Mouse (Mus musculus) CH12F3 (cell line): ENCODE measurements around the gene Tsks.

Experiments
- in situ Hi-C: fragments of 300-500 bp; cut with MboI; formaldehyde crosslinking; loops from 2 replicates; pipeline ENCODE4 v1.14.3; 2020; ENCODE audit warnings: low sequenced_read_pairs

Gene Tsks

GRCm38 (mm10) chr7:44949922-44950321 lies 6.9 kb downstream of the Tsks start:
- in situ Hi-C loops = no loop called here

- in situ Hi-C loops = no loop called here
Observed at GRCm38 (mm10) chr7:44951960-44952359, 9.0 kb downstream of the Tsks start.

GRCm38 (mm10) chr7:44952611-44953306 lies 9.8 kb downstream of the Tsks start:
- in situ Hi-C loops = no loop called here

- in situ Hi-C loops = no loop called here
Observed at GRCm38 (mm10) chr7:44953561-44953960, 10.6 kb downstream of the Tsks start.

GRCm38 (mm10) chr7:44954091-44954885 lies 11.3 kb downstream of the Tsks start:
- in situ Hi-C loops = no loop called here

- in situ Hi-C loops = no loop called here
Observed at GRCm38 (mm10) chr7:44955628-44956027, 12.6 kb downstream of the Tsks start.

GRCm38 (mm10) chr7:44956266-44956665 lies 13.3 kb downstream of the Tsks start:
- in situ Hi-C loops = no loop called here

- in situ Hi-C loops = no loop called here
Observed at GRCm38 (mm10) chr7:44957183-44957835, 14.3 kb downstream of the Tsks start.

- in situ Hi-C loops = no loop called here
Observed at GRCm38 (mm10) chr7:44958208-44958607, 15.2 kb downstream of the Tsks start.

GRCm38 (mm10) chr7:44959281-44959680 lies 16.3 kb downstream of the Tsks start:
- in situ Hi-C loops = no loop called here

GRCm38 (mm10) chr7:44959874-44960511 lies 17.0 kb downstream of the Tsks start:
- in situ Hi-C loops = no loop called here

GRCm38 (mm10) chr7:44960512-44960910 lies 17.5 kb downstream of the Tsks start:
- in situ Hi-C loops = no loop called here

- in situ Hi-C loops = no loop called here
Observed at GRCm38 (mm10) chr7:44962337-44962736, 19.3 kb downstream of the Tsks start.

GRCm38 (mm10) chr7:44962831-44963230 lies 19.8 kb downstream of the Tsks start:
- in situ Hi-C loops = no loop called here

GRCm38 (mm10) chr7:44964990-44965389 lies 22.0 kb downstream of the Tsks start:
- in situ Hi-C loops = no loop called here

GRCm38 (mm10) chr7:44965975-44966374 lies 23.0 kb downstream of the Tsks start:
- in situ Hi-C loops = no loop called here

- in situ Hi-C loops = no loop called here
Observed at GRCm38 (mm10) chr7:44966638-44967037, 23.6 kb downstream of the Tsks start.

- in situ Hi-C loops = no loop called here
Observed at GRCm38 (mm10) chr7:44970231-44970691, 27.3 kb downstream of the Tsks start.

GRCm38 (mm10) chr7:44971142-44971541 lies 28.1 kb downstream of the Tsks start:
- in situ Hi-C loops = no loop called here

- in situ Hi-C loops = no loop called here
Observed at GRCm38 (mm10) chr7:44973415-44974130, 30.6 kb downstream of the Tsks start.
